Mouse (Mus musculus): ENCODE data around the gene Cavin2. TPM values are rescaled to one million over a fixed set of nuclear protein-coding genes. Genes with fewer than 3 reads are reported as not detected.

Gene Cavin2
- 42.2 TPM for polyA plus RNA-seq (2015; fragmentation: Illumina TruSeq; extraction: RNeasy Lipid Tissue Mini Kit (QIAGEN cat#74804); ENCODE audit: insufficient read depth, low read depth, low replicate concordance)

DNA sequence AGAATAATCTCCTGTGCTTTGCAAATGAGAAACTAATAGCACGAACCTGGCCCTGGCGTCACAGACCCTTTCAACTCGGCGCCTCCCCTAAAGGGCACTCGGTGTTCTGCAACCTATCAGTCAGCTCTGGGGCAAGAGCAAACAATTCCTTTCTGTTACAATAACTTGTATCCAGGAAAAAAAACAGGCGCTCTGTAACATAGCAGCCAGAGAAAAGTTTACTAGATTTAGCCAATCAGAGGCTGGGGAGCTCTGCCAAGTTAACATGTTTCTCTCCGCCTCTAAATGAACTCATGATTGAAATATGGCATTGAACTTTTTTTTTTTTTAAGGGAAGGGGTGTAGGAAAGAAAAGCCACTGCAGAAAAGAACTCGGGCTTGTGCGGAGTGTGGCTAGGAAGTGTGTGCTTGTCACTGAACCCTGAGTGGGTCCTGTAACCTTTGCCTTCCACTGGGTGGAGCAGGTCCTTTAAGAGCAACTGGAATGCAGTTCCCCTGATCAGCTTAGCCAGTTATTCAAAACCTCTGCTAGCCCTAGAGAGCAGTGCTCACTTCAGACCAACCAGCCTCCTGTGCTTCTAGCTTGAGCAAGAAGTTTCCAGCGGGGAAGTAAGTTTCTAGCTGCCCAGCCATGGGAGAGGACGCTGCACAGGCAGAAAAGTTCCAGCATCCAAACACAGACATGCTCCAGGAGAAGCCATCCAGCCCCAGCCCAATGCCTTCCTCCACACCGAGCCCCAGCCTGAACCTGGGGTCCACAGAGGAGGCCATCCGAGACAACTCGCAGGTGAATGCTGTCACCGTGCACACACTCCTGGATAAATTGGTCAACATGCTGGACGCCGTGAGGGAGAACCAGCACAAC, at the start of gene Cavin2:
Gene Cavin2, plus strand, starts transcription at position 372 of the 865 bp plus-strand sequence.

Other genes with a start within 250 kb of the Cavin2 start
- gene Nabp1, start 189.3 kb downstream of the Cavin2 start, polyA plus RNA-seq (2015; fragmentation: Illumina TruSeq; extraction: RNeasy Lipid Tissue Mini Kit (QIAGEN cat#74804); ENCODE audit: insufficient read depth, low read depth, low replicate concordance), result 2.1 TPM